Mouse (Mus musculus) activated CD4-positive, CD25-positive, alpha-beta regulatory T cell, adult 4 months (primary cell): ENCODE data around the gene Gm5617. TPM values are rescaled to one million over a fixed set of nuclear protein-coding genes. Genes with fewer than 3 reads are reported as not detected.
"Not testable (repeated sequence)": the region's sequence is repeated elsewhere in the genome, so short reads cannot be mapped to it uniquely, and the experiment has no call there.

ENCODE experiments used
- ATAC-seq: one replicate; pipeline ENCODE4 v1.8.0; 2017
- polyA plus RNA-seq, 2 experiments: library from polyadenylated mRNA; unstranded; fragments of 100-300 nt; shearing (Covaris generic); gene quantifications; one replicate each; pipeline ENCODE4 v1.2.1; 2017

The Gm5617 gene
- polyA plus RNA-seq, 2 experiments from 2014 or later = 25.2 to 29.1 TPM

DNA sequence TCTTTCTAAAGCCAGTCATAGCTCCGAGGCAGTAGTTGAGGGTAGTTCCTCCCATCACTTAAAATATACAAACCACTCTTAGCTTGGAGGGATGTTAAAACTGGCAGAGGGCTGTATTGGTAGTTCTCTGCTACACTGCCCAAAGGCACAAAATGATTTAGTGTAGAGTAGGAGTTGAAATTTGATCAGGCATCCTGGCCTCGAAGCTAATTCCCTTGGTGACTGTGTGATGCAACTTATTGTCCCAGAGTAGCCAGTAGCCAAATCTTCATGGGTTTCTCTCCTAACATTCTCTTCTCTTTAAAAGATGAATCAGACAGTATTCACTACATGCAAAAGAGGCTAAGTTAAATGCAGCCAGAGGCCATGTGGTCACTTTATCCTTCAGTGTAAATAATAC, 7.8 kb downstream of the Gm5617 start:
- no peak for ATAC-seq

DNA sequence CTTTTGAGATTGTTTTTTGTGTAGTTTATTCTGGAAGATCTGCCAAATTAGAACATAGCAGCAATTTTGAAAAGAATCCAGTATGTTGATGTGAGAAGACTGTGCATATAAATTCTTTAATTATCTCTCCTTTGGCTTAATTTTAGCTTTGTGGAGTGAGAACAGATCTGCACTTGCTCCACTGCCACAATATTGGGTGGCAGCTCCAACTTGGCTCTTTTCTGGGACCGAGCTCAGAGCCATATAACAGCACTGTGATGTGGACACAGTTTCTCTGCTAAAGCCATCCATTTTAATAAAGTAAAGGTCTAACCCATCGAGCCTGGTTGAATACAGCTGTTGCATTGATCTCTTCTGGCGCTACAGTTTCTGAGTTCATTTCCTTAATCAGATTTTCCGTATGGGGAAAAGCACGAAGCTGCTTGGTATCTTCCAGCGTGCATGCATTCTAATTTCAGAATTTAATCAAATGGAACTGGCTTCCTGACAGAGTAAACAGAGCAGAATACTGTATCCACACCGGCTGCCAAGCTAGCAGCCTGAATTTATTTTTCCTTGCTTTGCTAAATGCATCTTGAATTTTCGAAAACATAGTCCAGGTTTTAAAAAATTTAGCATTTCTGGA, 9.6 kb downstream of the Gm5617 start:
- ATAC-seq = no peak

DNA sequence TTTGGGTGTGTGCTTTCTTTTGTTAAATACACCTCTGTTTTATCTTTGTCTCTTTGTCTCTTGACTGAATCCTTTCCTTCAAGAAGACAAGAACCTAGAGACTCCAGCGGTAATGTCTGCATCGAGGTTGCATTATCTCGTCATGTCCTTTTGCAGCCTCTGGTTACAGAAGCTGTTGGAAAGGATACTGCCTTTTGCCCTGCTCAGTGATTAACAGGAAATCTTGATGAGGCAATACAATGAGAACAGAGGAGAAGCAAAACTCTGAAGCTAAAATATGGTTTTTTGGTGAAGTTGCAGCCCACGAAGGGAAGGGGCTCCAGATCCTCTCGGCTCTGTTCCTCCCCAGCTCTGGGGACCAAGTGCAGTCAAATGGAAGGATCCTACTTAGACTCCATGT, 14.9 kb downstream of the Gm5617 start:
- ATAC-seq = no peak

DNA sequence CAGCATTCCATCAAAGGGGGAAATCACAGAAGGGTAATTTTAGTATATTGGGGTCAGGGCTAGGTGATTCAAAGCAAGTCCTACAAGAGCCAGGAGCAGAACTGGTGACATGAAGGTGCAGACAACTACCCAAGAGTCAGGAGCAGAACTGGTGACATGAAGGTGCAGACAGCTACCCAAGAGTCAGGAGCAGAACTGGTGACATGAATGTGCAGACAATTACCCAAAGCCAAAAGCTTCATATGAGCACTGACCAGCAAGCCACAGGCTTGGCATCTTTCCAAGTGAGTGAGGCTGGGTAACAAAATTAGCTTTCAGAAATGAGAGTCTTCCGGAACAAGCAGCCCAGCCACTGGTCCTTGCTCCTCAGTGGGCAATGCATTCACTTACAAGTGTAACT, 20.1 kb downstream of the Gm5617 start:
- no peak for ATAC-seq

DNA sequence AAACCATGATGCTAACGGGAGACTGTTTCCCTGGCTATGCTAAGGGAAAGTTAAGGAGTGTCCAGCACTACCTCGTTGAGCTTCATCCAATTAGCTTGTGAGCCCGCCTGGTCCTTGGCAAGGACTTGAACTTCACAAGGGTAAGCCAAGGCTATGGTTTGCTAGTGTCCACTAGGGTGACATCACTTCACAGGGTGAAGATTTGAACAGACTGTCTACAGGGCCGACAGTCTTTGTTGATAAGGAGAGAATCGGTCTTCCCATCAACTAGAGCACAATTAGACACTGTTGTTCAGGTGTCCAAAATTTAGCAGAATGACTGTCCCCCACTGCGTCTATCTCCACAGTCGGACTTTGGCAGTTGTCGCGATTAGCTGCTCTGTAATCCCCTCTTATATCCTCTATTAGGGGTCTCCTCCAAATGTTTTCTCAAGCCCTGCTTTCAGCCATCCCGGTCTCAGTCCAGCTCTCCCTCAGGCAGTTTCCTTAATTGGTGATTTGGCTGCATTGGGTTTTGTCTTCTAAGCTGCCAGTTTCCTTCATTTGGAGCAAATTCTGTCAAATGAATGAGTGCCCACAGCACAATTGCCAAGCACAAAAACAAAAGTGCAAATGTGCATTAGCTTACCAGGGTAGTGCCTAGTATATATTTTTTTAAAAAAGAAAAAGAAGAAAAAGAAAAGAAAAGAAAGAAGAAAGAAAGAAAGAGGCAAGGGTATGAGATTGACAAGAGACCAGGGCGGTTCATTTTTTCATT, 21.6 kb downstream of the Gm5617 start:
- no peak for ATAC-seq

DNA sequence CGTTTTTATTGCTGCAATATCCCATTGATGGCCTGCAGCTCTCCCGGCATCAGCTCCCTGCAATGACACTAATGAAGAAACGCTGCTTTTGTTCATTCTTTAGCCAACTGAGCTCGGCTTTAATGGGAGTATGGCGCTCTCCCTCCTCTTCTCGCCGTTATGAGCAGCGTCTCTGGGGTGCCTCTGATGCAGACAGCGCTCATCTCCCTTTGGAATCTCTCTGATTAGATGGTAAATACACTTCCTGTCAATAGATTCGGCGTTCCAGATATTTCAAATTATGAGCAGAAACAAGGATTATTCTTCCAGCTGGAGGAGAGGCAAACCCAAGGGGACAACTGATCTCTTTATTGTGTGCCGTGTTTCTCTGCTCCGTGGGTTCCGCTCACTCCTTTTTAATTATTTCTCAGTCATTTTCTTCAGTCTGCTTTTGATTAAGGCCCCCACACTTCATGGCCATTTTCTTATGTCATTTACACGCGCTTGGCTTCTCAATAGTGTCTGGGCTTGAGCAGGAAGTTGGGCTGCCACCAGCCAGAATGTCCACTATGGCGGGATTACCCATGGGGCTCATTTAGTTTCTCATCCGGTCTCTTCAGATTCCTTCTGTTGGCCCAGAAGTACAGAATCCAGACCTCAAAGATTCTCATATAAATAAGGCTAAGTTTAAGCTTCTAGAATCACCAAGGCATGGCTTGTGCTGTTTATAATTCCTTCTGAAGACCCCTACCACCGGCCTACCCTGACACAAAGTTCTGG, 22.3 kb downstream of the Gm5617 start:
- no peak for ATAC-seq

DNA sequence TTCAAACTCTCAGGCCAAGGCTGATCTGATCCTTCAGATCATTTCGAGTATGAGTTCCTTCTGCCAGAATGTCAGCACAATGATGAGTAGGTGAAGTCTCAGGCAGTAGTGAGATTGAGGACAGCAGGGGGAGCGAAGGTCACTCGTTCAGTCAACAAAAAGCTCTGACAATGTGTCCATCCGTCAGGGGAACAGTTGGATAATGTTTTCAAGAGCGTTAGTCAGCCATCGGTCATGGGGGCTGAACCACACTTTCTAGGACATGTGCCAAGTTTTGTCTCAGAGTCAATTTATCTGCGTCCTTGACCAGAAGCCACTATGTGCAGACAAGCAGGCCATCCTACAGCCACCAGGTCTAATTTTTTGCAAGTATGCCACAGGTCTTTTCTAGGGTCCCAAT, 25.2 kb downstream of the Gm5617 start:
- ATAC-seq = not testable (repeated sequence)

DNA sequence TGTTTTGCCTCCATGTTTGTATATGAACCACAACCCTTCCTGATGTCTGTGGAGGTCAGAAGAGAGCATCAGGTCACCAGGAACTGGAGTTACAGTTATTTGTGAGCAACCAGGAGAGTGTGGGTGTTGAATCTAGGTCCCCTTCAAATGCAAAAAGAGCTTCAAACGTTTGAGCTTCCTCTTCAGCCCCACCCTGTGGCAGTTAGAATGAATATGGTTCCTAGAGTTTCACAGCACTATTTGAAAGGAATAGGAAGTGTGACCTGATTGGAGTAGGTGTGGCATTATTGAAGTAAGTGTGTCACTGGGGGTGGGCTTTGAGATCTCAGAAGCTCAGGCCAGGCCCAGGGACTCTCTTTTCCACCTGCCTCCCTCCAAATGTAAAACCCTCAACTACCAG, 30.3 kb downstream of the Gm5617 start:
- peak; percentile 25 for ATAC-seq

DNA sequence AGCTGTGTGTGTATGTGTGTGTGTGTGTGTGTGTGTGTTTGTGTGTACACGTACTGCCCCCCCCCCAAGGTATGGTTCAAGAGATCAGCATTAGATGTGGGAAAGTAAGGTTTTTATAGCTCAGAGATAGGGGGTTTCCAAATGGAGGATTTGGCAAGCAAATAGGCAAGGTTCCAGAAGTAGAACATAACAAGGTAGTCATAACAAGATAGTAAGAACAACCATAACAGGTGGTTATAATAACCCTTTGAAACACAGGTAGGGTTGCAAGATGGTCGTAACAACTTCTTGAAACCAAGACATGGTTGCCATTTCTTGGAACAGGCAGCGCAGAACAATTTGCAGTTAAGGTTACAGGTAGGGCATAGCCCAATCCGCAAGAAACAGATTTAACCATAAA, 31.3 kb downstream of the Gm5617 start:
- ATAC-seq = peak; percentile 74

DNA sequence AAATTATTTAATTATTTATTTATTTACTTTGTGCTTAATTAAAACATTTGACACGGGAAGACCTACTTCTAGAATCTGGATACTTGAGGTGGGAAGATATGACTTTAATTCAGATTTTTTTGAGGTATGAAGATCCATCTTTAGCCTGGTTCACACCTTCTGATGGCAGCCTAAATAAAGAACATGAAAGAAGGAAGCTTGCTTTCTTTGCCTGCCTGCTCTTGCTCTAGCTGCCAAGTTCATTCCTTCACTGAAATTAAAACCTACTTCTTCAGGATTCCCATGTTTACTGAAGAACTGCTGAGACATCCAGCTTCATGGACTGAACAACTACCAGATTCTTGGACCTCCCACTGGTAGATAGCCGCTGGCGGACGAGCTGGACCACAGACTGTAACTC, 36.1 kb downstream of the Gm5617 start:
- ATAC-seq = no peak

DNA sequence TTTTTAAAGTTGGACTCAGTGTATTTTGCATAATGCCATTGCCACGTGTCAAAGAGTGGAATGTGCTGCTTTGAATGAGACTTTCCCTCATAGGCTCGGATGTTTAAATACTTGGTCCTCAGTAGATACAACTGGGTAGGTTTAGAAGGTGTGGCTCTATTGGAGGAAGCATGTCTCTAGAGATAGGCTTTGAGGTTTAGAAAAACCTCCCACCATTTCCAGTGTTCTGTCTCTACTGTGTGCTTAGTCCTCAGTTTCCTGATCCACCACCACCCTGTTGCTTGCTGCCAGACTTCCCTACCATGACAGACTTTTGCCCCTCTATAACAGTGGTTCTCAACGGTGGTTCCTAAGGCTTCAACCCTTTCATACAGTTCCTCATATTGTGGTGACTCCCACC, 37.0 kb downstream of the Gm5617 start:
- ATAC-seq = peak; percentile 57

DNA sequence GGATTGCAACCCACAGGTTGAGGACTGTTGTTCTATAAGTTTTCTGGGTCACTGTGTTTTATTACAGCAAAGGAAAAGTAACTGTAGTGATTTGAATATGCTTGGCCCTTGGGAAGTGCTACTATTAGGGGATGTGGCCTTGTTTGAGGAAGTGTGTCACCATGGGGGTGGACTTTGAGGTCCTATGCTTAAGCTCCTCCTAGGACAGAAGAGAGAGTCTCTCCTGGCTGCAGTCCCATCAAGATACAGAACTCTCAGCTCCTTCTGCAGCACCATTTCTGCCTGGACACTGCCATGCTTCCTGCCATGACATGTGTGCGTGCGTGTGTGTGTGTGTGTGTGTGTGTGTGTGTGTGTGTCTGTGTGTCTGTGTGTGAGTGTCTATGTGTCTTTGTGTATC, 37.5 kb downstream of the Gm5617 start:
- peak; percentile 26 for ATAC-seq

DNA sequence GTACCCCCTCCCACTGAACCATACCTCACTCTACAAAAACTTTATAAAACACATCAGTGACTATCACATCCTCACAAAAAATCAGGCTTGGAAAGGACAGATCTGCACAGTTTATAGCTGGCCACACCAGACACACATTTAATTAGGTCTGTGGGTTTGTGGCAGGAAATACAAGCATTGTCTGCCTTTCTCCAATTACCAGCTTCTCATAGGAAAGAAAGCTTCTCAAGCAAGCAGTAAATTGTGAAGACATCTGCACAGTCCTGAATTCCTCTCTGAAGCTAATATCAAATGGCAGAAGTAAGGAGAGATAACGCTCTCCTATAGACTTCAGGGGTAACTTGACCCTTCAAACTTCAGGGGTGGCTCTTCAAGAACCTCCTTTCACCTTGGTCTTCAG, 41.2 kb downstream of the Gm5617 start:
- ATAC-seq = no peak

DNA sequence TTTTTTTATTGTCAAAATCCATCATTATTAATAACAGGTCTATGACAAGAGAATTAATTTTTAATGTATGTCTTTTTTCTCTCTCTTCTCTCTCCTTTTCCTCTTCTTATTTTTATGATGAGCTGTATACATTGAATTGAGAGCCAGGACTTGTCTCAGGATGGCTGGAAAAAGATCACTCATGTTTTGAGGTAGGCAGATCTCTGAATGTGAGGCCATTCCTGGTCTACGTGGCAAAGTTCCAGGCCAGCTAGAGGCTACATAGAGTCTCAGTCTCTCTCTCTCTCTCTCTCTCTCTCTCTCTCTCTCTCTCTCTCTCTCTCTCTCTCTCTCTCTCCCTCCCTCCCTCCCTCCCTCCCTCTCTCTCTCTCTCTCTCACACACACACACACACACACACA, 42.4 kb downstream of the Gm5617 start:
- ATAC-seq = not testable (repeated sequence)

DNA sequence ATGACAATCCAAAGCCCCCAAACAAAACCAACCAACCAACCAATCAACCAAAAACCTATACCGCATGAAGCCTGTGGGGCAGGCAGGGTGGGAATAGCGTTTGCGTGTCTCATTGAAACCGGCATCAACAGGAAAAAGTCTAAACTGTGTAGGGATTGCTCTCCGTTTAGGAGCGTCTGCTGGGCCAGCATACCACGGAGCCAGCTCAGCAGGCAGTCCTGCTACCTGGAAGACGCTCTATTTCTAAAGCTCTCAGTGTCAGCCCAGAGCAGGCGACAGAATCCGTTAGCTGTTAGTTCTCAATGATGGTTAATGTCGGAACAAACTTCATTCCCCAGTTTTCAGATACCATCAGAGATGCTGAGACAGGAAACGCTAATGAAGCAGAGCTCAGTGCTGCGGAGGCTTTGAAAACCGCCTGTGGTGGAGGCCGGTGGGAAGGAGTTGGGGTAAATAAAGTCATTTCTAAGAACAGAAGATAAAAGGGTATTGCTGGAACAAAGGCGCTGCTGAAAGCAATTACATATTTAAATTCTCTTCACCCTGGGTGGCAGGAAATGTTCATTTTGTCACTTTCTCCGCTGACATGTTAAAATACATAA, 42.9 kb downstream of the Gm5617 start:
- ATAC-seq = peak; percentile 90

DNA sequence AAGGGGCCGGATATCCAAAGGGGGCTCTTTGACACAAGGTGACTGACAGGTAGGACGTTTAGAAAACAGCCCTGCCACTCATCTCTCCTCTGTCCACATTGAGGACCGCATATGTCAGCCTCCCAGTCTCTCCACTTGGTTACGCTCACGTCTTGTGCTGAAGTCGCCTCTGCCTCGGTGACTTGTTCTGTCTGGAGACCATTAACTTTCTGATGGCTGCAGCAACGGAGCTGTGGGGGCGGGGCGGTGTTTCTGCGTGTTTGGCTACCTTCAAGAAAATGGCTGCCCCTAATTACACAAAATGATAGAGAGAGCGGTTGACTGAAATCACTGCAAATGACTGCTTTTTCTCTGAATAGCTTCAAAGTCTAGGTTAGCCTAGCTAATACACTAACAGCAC, 43.4 kb downstream of the Gm5617 start:
- ATAC-seq = no peak

Other genes starting within 250 kb of the Gm5617 start
- gene Nxpe2, start 142.0 kb upstream of the Gm5617 start, polyA plus RNA-seq = under 1 TPM in 1 of 2 experiments, not detected in 1; 0.24 TPM
- gene Rexo2, start 14.8 kb upstream of the Gm5617 start, polyA plus RNA-seq = 100 to 1,000 TPM; 228 to 261 TPM
- 100 to 1,000 TPM; 137 to 142 TPM for gene Rbm7, start 143 bp upstream of the Gm5617 start, polyA plus RNA-seq
- gene Nnmt, start 109.7 kb downstream of the Gm5617 start, polyA plus RNA-seq = not detected